Mouse (Mus musculus) olfactory bulb, adult 2 months (tissue): Measurements from ENCODE around the gene Bdkrb2.

Experiments
- CTCF ChIP-seq: fragments of 200-500 bp; IDR thresholded peaks from 2 replicates; pipeline ENCODE4 v1.5.1; 2012; ENCODE audit warnings: low read depth, mild to moderate bottlenecking, low read length, moderate library complexity; ENCODE audit not compliant: insufficient read depth
- POLR2A ChIP-seq: fragments of 200-500 bp; IDR thresholded peaks from 2 replicates; pipeline ENCODE4 v1.6.1; 2012; ENCODE audit warnings: mild to moderate bottlenecking, low read depth, low read length, moderate library complexity; ENCODE audit not compliant: insufficient read depth

DNA sequence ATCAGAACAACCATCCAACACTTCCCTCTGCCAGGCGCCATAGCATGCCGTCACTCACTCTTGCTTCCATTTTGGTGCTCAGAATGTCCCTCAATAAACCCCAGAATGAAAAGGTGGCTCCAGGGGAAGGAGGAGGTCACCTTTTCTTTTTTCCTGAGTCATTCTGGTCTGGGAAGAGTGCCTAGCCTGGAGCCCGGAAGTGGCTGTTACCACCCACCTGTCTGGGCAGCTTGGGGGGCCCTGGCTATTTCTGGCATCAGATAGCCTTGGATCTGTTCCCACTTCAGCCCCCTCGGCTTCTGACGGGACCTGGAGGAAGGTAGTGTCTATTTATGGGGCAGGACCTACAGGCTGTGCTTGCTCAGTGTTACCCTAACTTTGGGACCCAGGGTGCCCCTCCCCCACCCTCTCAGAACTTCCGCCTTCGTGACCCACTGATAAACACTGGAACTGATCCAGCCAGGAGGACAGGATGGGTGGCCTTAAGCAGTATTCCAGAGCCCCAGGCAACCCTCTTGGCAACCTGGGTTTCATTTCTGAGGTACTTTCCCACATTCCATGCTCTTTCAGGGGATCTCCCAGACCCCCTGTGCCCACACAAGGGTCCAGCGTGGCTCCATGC lies 8.8 kb upstream of the Bdkrb2 start:
- TF ChIP-seq POLR2A (no peak), CTCF (no peak)
